Mouse (Mus musculus) thymus, postnatal 0 days (tissue): ENCODE measurements around the gene Gm11444. TPM values are rescaled to one million over a fixed set of nuclear protein-coding genes. Genes with fewer than 3 reads are reported as not detected.

ENCODE experiments used
- DNase-seq: peaks from one replicate; pipeline ENCODE4 v3.0.0-alpha.2; 2015; ENCODE audit warnings: low spot score
- polyA plus RNA-seq: library from polyadenylated mRNA; unstranded; fragments of >200 nt; fragmentation: Nextera tagmentation; extraction: Ambion mirVana; gene quantifications from 2 replicates; pipeline ENCODE4 v1.2.1, GENCODE M21; 2015

Gm11444 gene
- polyA plus RNA-seq, 1 experiment from 2014 or later = not detected

- no peak for DNase-seq
These were observed 14.2 kb upstream of the Gm11444 start for GRCm38 (mm10) chr11:85864363-85864762.

- no peak for DNase-seq
These were observed 8.0 kb upstream of the Gm11444 start for GRCm38 (mm10) chr11:85857997-85858698.

- DNase-seq = no peak
These were observed 625 bp upstream of the Gm11444 start for GRCm38 (mm10) chr11:85850758-85851157.

GRCm38 (mm10) chr11:85849037-85849436 is 1.1 kb downstream of the Gm11444 start:
- peak; percentile 76 for DNase-seq

- no peak for DNase-seq
These were observed 3.6 kb downstream of the Gm11444 start for GRCm38 (mm10) chr11:85846509-85846908.

- no peak for DNase-seq
These were observed 4.2 kb downstream of the Gm11444 start for GRCm38 (mm10) chr11:85845921-85846320.

- no peak for DNase-seq
These were observed 5.2 kb downstream of the Gm11444 start for GRCm38 (mm10) chr11:85844971-85845370.

- peak; percentile 66 for DNase-seq
These were observed 5.8 kb downstream of the Gm11444 start for GRCm38 (mm10) chr11:85844144-85844965.

GRCm38 (mm10) chr11:85843347-85843692 is 6.8 kb downstream of the Gm11444 start:
- DNase-seq = peak; percentile 64

- no peak for DNase-seq
These were observed 7.4 kb downstream of the Gm11444 start for GRCm38 (mm10) chr11:85842596-85843346.

GRCm38 (mm10) chr11:85841980-85842379 is 8.2 kb downstream of the Gm11444 start:
- DNase-seq = peak; percentile 60

- no peak for DNase-seq
These were observed 8.9 kb downstream of the Gm11444 start for GRCm38 (mm10) chr11:85841211-85841681.

GRCm38 (mm10) chr11:85840803-85841145 is 9.4 kb downstream of the Gm11444 start:
- DNase-seq = no peak

GRCm38 (mm10) chr11:85840031-85840802 is 9.9 kb downstream of the Gm11444 start:
- no peak for DNase-seq

- DNase-seq = no peak
These were observed 10.7 kb downstream of the Gm11444 start for GRCm38 (mm10) chr11:85839258-85840030.

- no peak for DNase-seq
These were observed 11.5 kb downstream of the Gm11444 start for GRCm38 (mm10) chr11:85838424-85839257.

- no peak for DNase-seq
These were observed 12.3 kb downstream of the Gm11444 start for GRCm38 (mm10) chr11:85837648-85838423.

- no peak for DNase-seq
These were observed 12.9 kb downstream of the Gm11444 start for GRCm38 (mm10) chr11:85837291-85837647.
